Mouse (Mus musculus): ENCODE data around the gene Dnajb14.
"Not testable (repeated sequence)": the region's sequence is repeated elsewhere in the genome, so short reads cannot be mapped to it uniquely, and the experiment has no call there.

Dnajb14 gene

DNA sequence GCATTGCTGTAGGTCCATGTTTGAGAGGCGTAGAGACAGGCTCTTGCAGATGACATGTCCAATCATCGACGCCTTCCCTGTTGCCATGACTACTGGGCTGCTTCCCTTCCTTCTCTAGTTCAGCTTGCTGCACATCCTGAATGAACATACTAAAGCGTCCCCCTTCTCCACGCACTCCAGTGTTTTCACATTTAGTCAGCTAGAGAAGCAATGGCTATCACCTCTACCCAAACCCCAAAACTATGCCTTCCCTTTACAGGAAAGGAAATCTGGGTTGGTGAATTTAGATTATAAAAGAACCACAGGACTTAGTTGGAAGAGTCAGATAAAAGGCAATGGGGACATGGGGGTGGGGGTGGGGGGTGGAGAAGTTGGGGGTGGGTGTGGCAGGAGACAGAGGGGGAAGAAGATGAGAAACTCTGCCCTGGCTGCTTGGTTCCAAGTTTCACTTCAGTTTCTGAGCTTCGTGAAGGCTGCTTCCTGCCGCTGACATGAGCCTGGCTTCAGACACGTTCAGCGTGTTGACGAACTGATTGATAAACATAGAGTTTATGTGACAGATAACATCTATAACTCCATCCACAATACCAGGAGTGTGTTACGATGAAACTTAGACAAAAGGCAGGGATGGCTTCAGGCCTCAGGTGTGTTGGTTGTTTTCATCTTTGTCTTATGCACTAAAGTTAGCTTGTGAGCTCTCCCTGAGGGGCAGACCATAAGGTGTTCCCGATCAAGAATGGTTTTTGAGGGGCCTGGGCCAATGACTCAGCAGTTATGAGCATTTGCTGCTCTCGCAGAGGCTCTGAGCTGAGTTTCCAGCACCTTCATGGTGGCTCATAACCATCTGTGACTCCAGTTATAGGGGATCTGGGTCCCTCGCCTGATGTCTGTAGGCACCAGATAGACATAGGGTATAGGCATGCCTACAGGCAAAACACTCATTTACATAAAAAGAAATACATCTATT, 85.7 kb downstream of the Dnajb14 start:
- ChIA-PET POLR2A (interaction anchor here in 3 of 4 experiments (0.5 to 1.5 kb wide), 9 partner anchors 9 to 176 kb away, joined by 3 to 9 read pairs (median 3); partner anchors contain the start of gene H2afz (in 3 of the 3)), CTCF (interaction anchor here in 2 of 4 experiments (0.9 to 4.8 kb wide), 3 partner anchors 38 kb away, joined by 3 to 15 read pairs (median 6); no protein-coding TSS in a partner anchor)

DNA sequence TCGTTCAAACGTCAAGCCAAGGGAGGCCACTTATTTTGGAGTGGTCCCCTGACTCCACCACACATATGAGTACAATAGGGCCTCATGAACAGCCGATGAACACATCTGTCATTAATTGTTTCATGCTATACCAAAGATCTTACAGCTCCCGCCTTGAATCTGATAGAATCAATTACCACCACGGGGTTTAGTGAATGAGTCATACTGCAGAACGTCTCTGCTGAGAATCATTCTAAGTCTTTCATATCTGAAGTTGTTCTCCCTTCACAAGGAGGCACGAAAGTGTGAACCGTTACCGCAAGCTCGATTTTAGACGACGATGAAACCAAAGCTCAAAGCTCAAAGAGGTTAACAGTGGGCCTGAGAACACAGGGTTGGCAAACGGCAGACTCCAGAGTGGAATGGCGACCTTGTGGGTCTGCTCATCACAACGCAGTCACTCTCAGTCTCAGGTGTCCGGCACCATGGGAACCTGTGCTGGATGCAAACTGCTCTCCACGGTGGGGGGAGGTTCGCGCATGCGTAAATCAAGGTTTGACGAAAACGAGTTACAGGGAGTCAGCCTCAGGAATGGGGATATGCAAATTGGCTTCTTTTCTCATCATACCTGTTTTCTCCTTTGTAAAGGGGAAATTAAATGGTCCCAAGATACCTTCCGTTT, 86.9 kb downstream of the Dnajb14 start:
- POLR2A ChIA-PET, result interaction anchor here (0.6 to 2.9 kb wide), 20 partner anchors 11 to 536 kb away, joined by 3 to 16 read pairs (median 4); partner anchors contain the start of genes Trmt10a (in 3 of the 4), Dnajb14 (in 2 of the 4), H2afz (in 2 of the 4) and Adh5 (in 1 of the 4)
- CTCF ChIA-PET, result interaction anchor here in 1 of 4 experiments (4.8 kb wide), 1 partner anchor 37 kb away, joined by 15 read pairs; no protein-coding TSS in a partner anchor

DNA sequence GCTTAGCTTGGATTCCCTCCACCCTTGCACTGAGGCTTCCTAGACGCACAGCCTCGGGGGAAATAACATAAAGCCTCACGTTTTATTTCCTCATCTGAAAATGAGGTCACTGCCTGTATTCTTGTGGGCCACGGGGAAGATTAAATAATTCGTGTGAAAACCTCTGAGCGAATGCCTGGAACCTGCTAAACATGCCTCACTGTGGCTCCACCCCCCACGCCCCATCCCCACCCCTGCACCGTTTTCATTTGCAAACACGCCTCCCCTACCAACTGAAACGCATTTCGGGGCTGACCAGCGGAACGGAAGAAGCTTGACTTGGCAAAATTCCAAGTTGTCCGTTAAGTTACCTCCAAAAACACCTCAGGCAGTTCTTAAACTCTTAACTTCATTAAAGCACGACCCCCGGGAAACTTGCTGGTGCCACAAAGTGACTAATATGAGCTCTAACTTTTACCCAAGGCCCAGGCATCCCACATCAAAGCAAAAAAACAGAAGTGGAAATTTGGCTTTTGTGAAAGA, 88.1 kb downstream of the Dnajb14 start:
- POLR2A ChIA-PET, result interaction anchor here in 3 of 4 experiments (0.6 to 2.9 kb wide), 17 partner anchors 11 to 306 kb away, joined by 3 to 16 read pairs (median 4); partner anchors contain the start of genes H2afz (in 2 of the 3), Trmt10a (in 2 of the 3) and Mttp (in 1 of the 3)

GRCm38 (mm10) chr3:137957864-137958263, 90.4 kb downstream of the Dnajb14 start:
- POLR2A ChIA-PET, result interaction anchor here in 1 of 4 experiments (0.5 kb wide), 1 partner anchor 23 kb away, joined by 5 read pairs; no protein-coding TSS in a partner anchor
- CTCF ChIA-PET, result no interaction called here

More for the DNA sequence above, 88.1 kb downstream of the Dnajb14 start:
- CTCF ChIA-PET, result interaction anchor here in 3 of 4 experiments (0.6 to 4.8 kb wide), 4 partner anchors 36 to 217 kb away, joined by 3 to 15 read pairs (median 8); no protein-coding TSS in a partner anchor

GRCm38 (mm10) chr3:137958352-137958751, 90.9 kb downstream of the Dnajb14 start:
- ChIA-PET CTCF (no interaction called here), POLR2A (interaction anchor here in 1 of 4 experiments (0.5 kb wide), 1 partner anchor 23 kb away, joined by 5 read pairs; no protein-coding TSS in a partner anchor)

GRCm38 (mm10) chr3:137959456-137959855, 92.0 kb downstream of the Dnajb14 start:
- POLR2A ChIA-PET, result interaction anchor here in 1 of 4 experiments (1.5 kb wide), 1 partner anchor 96 kb away, joined by 4 read pairs; the partner anchor contains the start of gene H2afz
- CTCF ChIA-PET, result no interaction called here

DNA sequence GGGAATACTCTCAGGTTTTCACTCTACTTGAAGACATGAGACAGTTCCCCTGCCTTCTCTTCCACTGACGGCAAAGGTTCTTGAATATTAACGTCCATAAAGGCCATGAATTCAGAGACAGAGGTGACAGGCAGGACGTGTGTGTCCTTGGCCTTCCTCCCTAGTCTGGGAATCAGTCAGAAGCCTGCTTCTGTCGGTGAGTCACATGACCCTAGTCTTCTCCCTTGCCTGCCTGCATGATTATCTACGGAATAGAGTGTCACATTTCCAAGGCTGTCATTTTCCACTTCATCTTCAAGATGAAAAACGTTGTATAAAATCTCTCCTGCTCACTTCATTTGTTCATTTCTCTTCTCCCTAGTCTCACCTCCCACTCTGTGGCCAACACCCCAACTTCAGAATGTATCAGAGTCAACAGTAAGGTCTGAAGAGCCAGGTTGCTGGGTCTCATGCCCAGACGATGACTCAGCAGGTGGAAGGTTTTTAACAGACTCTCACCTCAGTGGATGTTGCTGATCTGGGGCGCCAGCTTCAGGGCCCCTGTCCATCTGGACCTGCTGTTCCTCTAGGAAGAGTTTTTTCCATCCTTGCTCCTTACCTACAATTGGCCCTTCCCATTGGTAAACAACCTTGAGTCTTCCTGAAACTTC, 94.4 kb downstream of the Dnajb14 start:
- CTCF ChIA-PET, result no interaction called here
- POLR2A ChIA-PET, result interaction anchor here in 1 of 4 experiments (0.5 to 1.0 kb wide), 2 partner anchors 10 to 861 kb away, joined by 3 to 5 read pairs; no protein-coding TSS in a partner anchor

GRCm38 (mm10) chr3:137963508-137963907, 96.0 kb downstream of the Dnajb14 start:
- CTCF ChIA-PET, result no interaction called here
- POLR2A ChIA-PET, result interaction anchor here in 1 of 4 experiments (0.6 kb wide), 1 partner anchor 185 kb away, joined by 5 read pairs; no protein-coding TSS in a partner anchor

GRCm38 (mm10) chr3:137964014-137964413, 96.5 kb downstream of the Dnajb14 start:
- CTCF ChIA-PET, result not testable (repeated sequence)
- POLR2A ChIA-PET, result interaction anchor here in 1 of 4 experiments (0.7 kb wide), 1 partner anchor 846 kb away, joined by 4 read pairs; no protein-coding TSS in a partner anchor

Measured in embryonic stem cell, embryonic (primary cell).